Mouse (Mus musculus): ENCODE results near the gene Mdfi.

DNA sequence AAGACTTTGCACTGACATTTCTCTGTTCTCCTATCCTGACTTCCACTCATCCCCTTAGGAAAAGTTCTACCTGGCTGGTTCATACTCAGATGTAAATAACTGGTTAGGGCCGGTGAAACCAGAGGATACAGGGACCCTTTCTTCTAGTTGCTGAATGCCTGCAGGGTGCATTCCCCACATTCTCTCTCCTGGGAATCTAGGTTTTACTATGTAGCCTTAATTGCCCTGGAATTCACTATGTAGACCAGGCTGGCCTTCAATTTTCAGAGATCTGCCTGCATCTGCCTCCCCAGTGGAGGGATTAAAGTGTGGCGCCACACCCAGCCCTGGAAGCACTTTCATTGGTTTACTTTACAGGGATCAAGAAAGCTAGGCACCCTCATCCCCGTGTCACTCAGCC is 52.0 kb downstream of the Mdfi start:
- no peak for TF ChIP-seq POLR2A (IDR thresholded peaks at IDR 0.05; ENCODE audit: borderline replicate concordance, extremely low read depth, low read depth, low read length)
- no peak for TF ChIP-seq CTCF (IDR thresholded peaks at IDR 0.05; ENCODE audit: insufficient read depth, low read length)

Measured in lung, adult 2 months (tissue).